Mouse (Mus musculus): ENCODE data around the gene Tmem56. TPM values are rescaled to one million over a fixed set of nuclear protein-coding genes. Genes with fewer than 3 reads are reported as not detected.

The Tmem56 gene
- polyA plus RNA-seq, 1 experiment from 2014 or later = 1.5 TPM

DNA sequence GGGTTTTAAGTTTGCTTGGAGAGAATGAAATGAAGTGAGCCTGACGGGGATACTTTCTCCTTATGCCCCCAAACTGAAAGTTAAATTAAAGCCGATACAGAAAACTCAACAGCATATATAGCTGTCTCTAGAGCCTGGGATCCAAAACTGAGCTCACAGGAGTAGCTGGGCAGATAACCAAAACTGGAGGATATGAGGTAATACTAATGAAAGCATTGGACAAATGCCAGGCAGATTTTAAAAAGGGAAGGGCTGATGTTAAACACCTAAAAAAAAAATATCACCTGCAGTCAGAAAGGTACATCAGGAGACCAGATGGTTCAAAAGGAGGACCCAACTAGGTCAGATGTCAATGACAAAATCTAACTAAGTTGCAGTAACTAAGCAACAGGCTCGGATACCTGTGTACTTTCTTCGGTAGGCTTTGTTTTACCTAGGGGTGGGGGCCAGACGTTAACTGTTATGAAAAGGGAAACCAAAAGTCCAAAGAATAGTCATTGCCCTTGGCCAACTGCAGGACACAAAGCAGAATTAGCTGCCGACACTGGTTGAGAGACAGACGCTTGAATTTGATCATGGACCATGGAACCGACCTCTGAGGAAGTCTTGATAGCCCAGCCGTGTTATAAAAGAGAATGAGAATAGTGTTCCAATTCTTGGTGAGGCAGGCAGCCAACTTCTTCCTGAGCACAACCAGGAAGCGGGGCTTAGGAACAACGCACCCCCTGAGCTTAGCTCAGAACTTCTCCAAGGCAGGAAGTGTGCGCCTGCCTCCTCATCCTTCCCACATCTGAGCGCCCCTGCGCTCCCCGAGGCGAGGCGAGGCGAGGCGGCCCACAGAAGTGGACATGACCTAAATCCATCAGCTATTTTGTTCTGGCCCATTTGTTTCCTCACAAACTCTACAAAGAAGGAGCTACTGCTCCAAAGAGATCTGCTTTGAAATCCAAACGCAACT lies 24.1 kb downstream of the Tmem56 start:
- Histone ChIP-seq H3K27ac (ENCODE audit: low read depth, low read length) (no peak overlapping the region), H3K4me3 (ENCODE audit: low read depth, low read length) (no peak overlapping the region), H3K9me3 (ENCODE audit: control insufficient read depth, low read length) (no peaks in the 10 kb centered on the region), H3K4me1 (ENCODE audit: control insufficient read depth, insufficient read depth, low read length) (peaks cover 6% of the 10 kb centered on the region), H3K9ac (ENCODE audit: low read length) (no peak overlapping the region), H3K27me3 (ENCODE audit: control insufficient read depth, insufficient read depth, low read length) (peaks cover 30% of the 10 kb centered on the region), H3K4me2 (no peak overlapping the region), H3K36me3 (ENCODE audit: control insufficient read depth, insufficient read depth, low read length) (no peaks in the 10 kb centered on the region)
- DNase-seq (ENCODE audit: low spot score, missing footprints) = no peak
- WGBS = 83% methylated on average over 20 of the region's 20 CpGs
- ATAC-seq (ENCODE audit: low FRiP score) = no peak

- Histone ChIP-seq H3K27ac (ENCODE audit: low read depth, low read length) (no peak overlapping the region), H3K4me1 (ENCODE audit: control insufficient read depth, insufficient read depth, low read length) (peaks cover 4% of the 10 kb centered on the region), H3K4me3 (ENCODE audit: low read depth, low read length) (no peak overlapping the region), H3K4me2 (no peak overlapping the region), H3K9me3 (ENCODE audit: control insufficient read depth, low read length) (no peaks in the 10 kb centered on the region), H3K9ac (ENCODE audit: low read length) (no peak overlapping the region), H3K27me3 (ENCODE audit: control insufficient read depth, insufficient read depth, low read length) (peaks cover 21% of the 10 kb centered on the region), H3K36me3 (ENCODE audit: control insufficient read depth, insufficient read depth, low read length) (no peaks in the 10 kb centered on the region)
- DNase-seq (ENCODE audit: low spot score, missing footprints) (no peak), ATAC-seq (ENCODE audit: low FRiP score) (no peak)
- 77% methylated on average over 10 of the region's 10 CpGs for WGBS
Measured at GRCm38 (mm10) chr3:121257418-121257817, 25.5 kb downstream of the Tmem56 start.

DNA sequence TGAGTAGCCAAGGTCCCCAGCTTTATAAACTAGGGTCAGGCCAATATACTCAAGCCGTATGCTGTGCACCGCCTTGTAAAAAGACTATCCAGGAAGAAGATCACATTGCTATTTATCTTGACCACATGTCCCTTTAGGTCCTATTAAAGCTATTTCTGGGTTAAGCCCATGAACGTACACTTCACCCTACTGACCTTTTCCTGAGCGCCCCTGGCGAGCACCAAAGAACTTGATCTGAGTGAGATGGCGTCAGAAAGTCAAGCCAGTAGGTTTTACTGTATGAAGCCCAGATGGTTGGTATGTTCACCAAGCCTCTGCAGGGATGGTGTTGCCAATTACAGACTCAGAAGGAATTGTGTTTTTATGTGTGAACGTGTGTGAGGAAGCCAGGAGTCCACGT lies 26.8 kb downstream of the Tmem56 start:
- Histone ChIP-seq H3K27me3 (ENCODE audit: control insufficient read depth, insufficient read depth, low read length) (peaks cover 10% of the 10 kb centered on the region; the same call in 1 of the 2 replicates), H3K27ac (ENCODE audit: low read depth, low read length) (no peak overlapping the region), H3K4me2 (no peak overlapping the region), H3K9ac (ENCODE audit: low read length) (no peak overlapping the region), H3K4me3 (ENCODE audit: low read depth, low read length) (no peak overlapping the region), H3K9me3 (ENCODE audit: control insufficient read depth, low read length) (no peaks in the 10 kb centered on the region), H3K36me3 (ENCODE audit: control insufficient read depth, insufficient read depth, low read length) (no peaks in the 10 kb centered on the region), H3K4me1 (ENCODE audit: control insufficient read depth, insufficient read depth, low read length) (no peaks in the 10 kb centered on the region)
- no peak for DNase-seq (ENCODE audit: low spot score, missing footprints)
- ATAC-seq (ENCODE audit: low FRiP score) = no peak
- WGBS = 90% methylated on average over 8 of the region's 8 CpGs

- no peak overlapping the region for H3K9ac ChIP-seq (ENCODE audit: low read length)
- no peak for ATAC-seq (ENCODE audit: low FRiP score)
- no peaks in the 10 kb centered on the region for H3K9me3 ChIP-seq (ENCODE audit: control insufficient read depth, low read length)
- H3K27me3 ChIP-seq (ENCODE audit: control insufficient read depth, insufficient read depth, low read length) = peaks cover 8% of the 10 kb centered on the region; the same call in 1 of the 2 replicates
- no peak for DNase-seq (ENCODE audit: low spot score, missing footprints)
- WGBS = 93% methylated on average over 7 of the region's 7 CpGs
- no peaks in the 10 kb centered on the region for H3K36me3 ChIP-seq (ENCODE audit: control insufficient read depth, insufficient read depth, low read length)
- no peak overlapping the region for H3K4me3 ChIP-seq (ENCODE audit: low read depth, low read length)
- no peak overlapping the region for H3K4me2 ChIP-seq
- no peaks in the 10 kb centered on the region for H3K4me1 ChIP-seq (ENCODE audit: control insufficient read depth, insufficient read depth, low read length)
- H3K27ac ChIP-seq (ENCODE audit: low read depth, low read length) = no peak overlapping the region
Measured at GRCm38 (mm10) chr3:121255501-121255900, 27.4 kb downstream of the Tmem56 start.

DNA sequence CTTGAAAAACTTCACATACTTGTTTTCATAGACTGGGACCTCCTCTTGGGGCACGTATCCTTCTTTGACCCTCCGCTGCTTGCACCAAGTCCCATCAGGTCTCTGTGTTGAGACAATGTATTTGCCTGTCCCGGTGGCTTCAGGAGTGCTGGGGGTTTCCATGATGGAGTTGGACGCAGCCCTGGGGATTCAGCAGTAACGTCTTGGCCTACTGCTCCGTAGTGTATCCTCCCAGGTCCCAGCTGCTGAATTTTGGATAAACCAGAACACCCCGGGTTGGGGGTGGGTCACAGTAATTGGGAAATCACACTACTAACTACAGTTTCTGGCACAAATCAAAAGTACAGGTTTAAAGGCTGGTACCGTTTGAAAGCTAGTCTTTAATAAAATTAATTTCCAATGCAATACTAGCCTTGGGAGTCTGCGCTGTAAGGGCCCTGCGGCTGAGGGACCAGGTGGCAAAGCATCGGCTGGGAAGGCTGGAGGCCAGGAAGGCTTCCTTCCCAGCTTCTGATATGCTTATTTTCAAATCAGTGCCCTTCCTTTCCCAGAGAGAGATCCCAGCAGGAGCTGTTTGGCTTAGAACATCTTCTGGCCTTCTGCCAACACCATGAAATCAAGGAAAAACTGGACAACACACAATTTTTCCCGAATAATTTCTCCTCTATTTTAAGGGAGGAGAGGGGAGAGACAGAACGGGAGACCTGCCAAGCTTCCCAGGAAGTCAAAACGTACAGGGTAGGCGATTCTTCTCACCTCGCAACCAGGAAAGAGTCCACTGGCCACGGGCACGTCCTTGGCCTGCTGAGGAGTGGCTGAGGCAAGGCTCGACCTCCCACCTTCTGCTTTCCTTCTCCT lies 32.1 kb downstream of the Tmem56 start:
- Histone ChIP-seq H3K4me3 (ENCODE audit: low read depth, low read length) (no peak overlapping the region), H3K9me3 (ENCODE audit: control insufficient read depth, low read length) (no peaks in the 10 kb centered on the region), H3K27ac (ENCODE audit: low read depth, low read length) (no peak overlapping the region), H3K4me2 (no peak overlapping the region), H3K36me3 (ENCODE audit: control insufficient read depth, insufficient read depth, low read length) (no peaks in the 10 kb centered on the region), H3K9ac (ENCODE audit: low read length) (no peak overlapping the region), H3K27me3 (ENCODE audit: control insufficient read depth, insufficient read depth, low read length) (no peaks in the 10 kb centered on the region), H3K4me1 (ENCODE audit: control insufficient read depth, insufficient read depth, low read length) (no peaks in the 10 kb centered on the region)
- no peak for ATAC-seq (ENCODE audit: low FRiP score)
- DNase-seq (ENCODE audit: low spot score, missing footprints) = no peak
- 86% methylated on average over 19 of the region's 19 CpGs for WGBS

DNA sequence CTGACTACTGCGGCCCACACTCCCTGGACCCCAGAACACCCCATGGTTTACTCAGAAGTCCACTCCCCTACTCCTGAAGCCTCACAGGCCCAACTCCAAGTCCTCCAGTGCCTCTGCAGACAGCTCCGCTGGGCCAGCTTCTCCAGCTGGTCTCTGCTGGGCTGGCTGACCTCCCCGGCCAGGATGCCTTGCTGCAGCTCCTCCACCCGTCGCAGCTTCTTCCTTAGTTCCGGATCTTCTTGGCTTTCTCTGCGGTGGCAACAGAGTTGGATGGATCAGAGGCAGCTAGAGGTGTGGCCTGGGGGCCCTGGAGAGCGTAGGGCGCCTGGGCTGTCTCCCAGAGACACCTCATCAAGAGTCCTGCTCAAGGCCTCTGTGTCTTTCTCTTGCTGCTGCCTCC lies 32.9 kb downstream of the Tmem56 start:
- H3K9me3 ChIP-seq (ENCODE audit: control insufficient read depth, low read length) = no peaks in the 10 kb centered on the region
- H3K4me2 ChIP-seq = no peak overlapping the region
- no peak for DNase-seq (ENCODE audit: low spot score, missing footprints)
- H3K4me3 ChIP-seq (ENCODE audit: low read depth, low read length) = no peak overlapping the region
- 90% methylated on average over 9 of the region's 9 CpGs for WGBS
- H3K27me3 ChIP-seq (ENCODE audit: control insufficient read depth, insufficient read depth, low read length) = no peaks in the 10 kb centered on the region
- no peaks in the 10 kb centered on the region for H3K36me3 ChIP-seq (ENCODE audit: control insufficient read depth, insufficient read depth, low read length)
- no peak overlapping the region for H3K27ac ChIP-seq (ENCODE audit: low read depth, low read length)
- no peak overlapping the region for H3K9ac ChIP-seq (ENCODE audit: low read length)
- H3K4me1 ChIP-seq (ENCODE audit: control insufficient read depth, insufficient read depth, low read length) = no peaks in the 10 kb centered on the region
- no peak for ATAC-seq (ENCODE audit: low FRiP score)

DNA sequence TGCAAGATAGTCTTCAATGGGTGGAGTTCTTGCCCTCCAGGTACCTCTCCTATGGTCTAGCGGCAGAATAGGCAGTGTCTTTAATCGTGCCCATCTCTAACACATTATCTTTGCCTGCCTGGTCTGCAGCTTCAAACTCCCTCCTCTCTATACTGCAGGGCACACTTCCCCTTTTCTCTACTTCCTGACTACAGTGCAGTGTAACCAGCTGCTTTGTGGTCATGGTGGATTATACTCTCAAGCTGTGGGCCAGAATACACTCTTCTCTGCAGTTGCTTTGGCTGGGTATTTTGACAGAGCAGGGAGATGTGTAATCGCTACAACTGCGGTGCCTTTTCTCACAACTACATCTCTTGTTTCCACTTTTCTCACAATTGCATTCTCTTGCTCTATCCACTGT lies 40.0 kb downstream of the Tmem56 start:
- H3K4me1 ChIP-seq (ENCODE audit: control insufficient read depth, insufficient read depth, low read length) = peaks cover 8% of the 10 kb centered on the region; the same call in 1 of the 2 replicates
- DNase-seq (ENCODE audit: low spot score, missing footprints) (no peak), ATAC-seq (ENCODE audit: low FRiP score) (no peak)
- H3K9me3 ChIP-seq (ENCODE audit: control insufficient read depth, low read length) = no peaks in the 10 kb centered on the region
- WGBS = 97% methylated on average over 4 of the region's 4 CpGs
- H3K9ac ChIP-seq (ENCODE audit: low read length) = no peak overlapping the region
- H3K27me3 ChIP-seq (ENCODE audit: control insufficient read depth, insufficient read depth, low read length) = no peaks in the 10 kb centered on the region
- no peak overlapping the region for H3K4me3 ChIP-seq (ENCODE audit: low read depth, low read length)
- H3K4me2 ChIP-seq = no peak overlapping the region
- no peaks in the 10 kb centered on the region for H3K36me3 ChIP-seq (ENCODE audit: control insufficient read depth, insufficient read depth, low read length)
- H3K27ac ChIP-seq (ENCODE audit: low read depth, low read length) = no peak overlapping the region

DNA sequence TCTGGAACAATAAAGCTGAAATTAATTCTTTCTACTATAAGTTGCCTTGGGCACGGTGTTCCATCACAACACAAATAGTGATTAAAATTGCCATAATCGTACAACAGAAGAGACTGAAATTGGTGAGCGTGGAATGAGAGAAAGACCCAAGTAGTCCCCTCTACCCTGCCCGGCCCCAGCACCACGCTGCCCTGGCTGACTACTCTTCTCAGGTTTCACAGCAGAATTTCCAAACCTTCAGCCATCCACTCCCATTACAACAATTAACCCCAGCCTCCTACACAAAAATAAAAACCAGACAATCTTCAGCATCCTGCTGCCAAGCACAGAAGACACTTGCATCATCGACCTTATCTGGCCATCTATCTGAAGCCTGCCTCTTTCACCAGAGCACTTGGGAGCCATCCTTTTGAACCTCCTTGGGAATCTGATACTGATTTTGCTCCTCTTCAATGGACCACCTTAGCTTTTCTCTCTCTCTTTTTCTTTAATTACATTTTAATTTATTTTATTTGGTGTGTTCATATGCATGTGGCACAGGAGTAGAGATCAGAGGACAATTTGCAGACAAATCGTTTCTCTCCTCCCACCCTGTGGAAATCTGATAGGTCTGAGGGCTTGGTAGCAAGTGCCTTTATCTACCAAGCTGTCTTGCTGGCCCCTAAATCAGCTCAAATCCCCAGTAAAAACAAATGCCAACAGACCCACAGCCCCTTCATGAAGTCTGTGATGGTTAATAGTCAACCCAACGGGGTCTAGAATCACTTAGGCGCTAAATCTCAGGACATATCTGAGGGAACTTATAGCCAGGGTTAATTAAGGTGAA lies 40.6 kb downstream of the Tmem56 start:
- WGBS = 81% methylated on average over 9 of the region's 9 CpGs
- Histone ChIP-seq H3K9ac (ENCODE audit: low read length) (no peak overlapping the region), H3K4me3 (ENCODE audit: low read depth, low read length) (no peak overlapping the region), H3K36me3 (ENCODE audit: control insufficient read depth, insufficient read depth, low read length) (no peaks in the 10 kb centered on the region), H3K27me3 (ENCODE audit: control insufficient read depth, insufficient read depth, low read length) (no peaks in the 10 kb centered on the region), H3K4me2 (no peak overlapping the region), H3K4me1 (ENCODE audit: control insufficient read depth, insufficient read depth, low read length) (peaks cover 8% of the 10 kb centered on the region; the same call in 1 of the 2 replicates), H3K27ac (ENCODE audit: low read depth, low read length) (no peak overlapping the region), H3K9me3 (ENCODE audit: control insufficient read depth, low read length) (no peaks in the 10 kb centered on the region)
- ATAC-seq (ENCODE audit: low FRiP score) (no peak), DNase-seq (ENCODE audit: low spot score, missing footprints) (no peak)
